Mouse (Mus musculus) gastrocnemius, postnatal 36 days (tissue): Measurements from ENCODE around the gene Gm13283. TPM values are rescaled to one million over a fixed set of nuclear protein-coding genes. Genes with fewer than 3 reads are reported as not detected.
"Not testable (repeated sequence)": the region's sequence is repeated elsewhere in the genome, so short reads cannot be mapped to it uniquely, and the experiment has no call there.

ENCODE experiments used
- DNase-seq, 2 experiments: peaks; one replicate each; pipeline ENCODE4 v3.0.0; 2022
- intact Hi-C: fragments of 180-260 bp; cut with DNase I; formaldehyde crosslinking; loops from one replicate; pipeline ENCODE4 v1.15.1; 2025
- long read RNA-seq, 2 experiments: library from polyadenylated mRNA; stranded (forward); transcript quantifications; one replicate each; pipeline ENCODE4 v2.0.0; 2021
- total RNA-seq, 2 experiments: library from RNA; stranded (reverse); gene quantifications; 2 replicates each; pipeline ENCODE4 v1.2.3; 2021

Gene Gm13283
- not detected for total RNA-seq
- long read RNA-seq, experiment 1: 0 reads
- long read RNA-seq, experiment 2: 0 reads

DNA sequence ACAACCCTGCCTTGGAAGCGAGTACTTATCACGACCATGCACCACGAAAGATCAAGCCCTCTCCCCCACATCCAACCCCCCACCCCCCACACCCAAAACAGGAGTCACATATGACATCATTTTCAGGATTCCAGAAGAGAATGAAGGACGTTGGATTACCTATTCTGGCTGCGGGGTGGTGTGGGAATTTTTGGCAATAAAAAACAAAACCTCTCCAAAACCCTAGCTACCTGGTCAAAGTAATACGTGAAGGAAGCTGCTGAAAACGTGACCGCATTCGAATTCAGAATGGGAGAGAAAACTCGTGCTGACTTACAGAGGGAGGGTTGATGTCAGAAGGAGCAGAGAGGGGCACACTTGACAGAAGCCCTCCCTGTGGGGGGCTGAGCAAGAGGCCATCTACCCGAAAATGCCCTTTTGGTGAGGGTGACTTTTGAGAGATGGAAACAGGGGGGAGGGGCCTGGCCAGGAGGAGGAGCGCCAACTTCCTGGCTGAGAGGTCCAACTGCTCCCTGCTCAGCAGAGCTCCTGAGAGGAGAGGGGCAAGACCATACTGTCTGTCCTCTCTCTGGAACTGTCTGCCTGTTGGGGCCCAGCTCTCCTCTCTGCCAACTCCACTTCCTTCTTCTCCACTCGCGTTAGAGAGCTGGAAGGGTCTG is at the start of gene Gm13283:
TSS of gene Gm13283 (plus strand) at position 510 of the 659 bp plus-strand sequence.
- DNase-seq: not testable (repeated sequence)

DNA sequence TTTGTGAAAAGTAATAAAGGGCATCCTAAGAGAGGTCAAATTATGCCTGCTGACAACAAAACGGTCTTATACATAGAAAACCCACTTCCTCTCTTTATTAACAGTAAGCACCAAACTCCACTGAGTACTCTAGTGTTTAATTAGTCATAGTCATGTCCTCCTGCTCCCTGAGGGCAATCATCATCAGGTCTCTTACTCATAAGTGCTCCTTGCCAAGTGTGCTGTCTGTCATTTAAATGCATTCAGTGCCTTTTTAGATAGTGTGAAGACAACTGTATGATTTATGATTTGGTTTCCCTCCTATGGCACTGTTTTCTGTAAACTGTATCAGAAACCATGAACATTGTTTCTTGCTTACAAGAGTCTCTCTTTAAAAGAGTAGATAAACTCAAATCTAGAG is 45.6 kb upstream of the Gm13283 start:
- intact Hi-C loops: no loop called here
- DNase-seq: no peak

More for the DNA sequence above, at the start of gene Gm13283:
- intact Hi-C loops: not testable (repeated sequence)

DNA sequence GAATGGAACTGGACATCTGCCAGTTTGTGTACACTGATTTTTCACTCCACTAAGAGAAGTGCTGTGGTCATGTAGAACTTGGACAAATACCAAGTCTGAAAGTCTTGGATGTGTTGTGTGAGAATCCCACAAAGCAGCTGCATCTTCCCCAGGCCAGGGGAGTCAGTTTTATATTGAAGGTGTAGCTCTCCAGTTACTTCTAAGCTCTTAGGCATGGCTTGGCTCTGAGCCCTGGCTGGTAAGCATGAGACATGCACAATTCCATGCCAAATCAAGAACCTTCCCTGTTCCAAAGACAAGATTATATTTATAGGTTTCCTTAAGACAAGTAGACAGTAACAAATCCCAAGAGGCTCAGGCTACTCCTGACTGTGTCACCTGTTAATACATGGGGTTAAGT is 44.9 kb upstream of the Gm13283 start:
- DNase-seq: peak; percentile 31 to 62
- intact Hi-C loops: no loop called here

DNA sequence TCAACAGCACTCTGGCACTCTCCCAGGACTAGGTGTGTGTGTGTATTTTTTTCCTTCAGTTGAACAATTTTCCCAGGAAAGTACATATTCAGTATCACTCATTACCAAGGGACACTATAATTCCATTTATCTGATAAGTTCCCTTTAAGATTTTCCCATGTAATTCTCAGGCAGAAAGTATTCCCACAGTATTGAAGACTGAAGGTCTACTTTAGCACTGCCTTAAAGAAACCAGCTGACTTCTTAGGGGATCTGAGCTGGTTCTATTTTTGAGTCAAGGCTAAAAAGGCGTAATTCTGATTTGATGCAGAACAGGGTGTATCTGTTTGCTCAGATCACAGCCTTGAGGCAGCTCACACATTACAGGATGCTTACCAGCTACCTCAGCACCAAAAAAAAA is 41.2 kb upstream of the Gm13283 start:
- intact Hi-C loops: no loop called here
- DNase-seq: no peak

DNA sequence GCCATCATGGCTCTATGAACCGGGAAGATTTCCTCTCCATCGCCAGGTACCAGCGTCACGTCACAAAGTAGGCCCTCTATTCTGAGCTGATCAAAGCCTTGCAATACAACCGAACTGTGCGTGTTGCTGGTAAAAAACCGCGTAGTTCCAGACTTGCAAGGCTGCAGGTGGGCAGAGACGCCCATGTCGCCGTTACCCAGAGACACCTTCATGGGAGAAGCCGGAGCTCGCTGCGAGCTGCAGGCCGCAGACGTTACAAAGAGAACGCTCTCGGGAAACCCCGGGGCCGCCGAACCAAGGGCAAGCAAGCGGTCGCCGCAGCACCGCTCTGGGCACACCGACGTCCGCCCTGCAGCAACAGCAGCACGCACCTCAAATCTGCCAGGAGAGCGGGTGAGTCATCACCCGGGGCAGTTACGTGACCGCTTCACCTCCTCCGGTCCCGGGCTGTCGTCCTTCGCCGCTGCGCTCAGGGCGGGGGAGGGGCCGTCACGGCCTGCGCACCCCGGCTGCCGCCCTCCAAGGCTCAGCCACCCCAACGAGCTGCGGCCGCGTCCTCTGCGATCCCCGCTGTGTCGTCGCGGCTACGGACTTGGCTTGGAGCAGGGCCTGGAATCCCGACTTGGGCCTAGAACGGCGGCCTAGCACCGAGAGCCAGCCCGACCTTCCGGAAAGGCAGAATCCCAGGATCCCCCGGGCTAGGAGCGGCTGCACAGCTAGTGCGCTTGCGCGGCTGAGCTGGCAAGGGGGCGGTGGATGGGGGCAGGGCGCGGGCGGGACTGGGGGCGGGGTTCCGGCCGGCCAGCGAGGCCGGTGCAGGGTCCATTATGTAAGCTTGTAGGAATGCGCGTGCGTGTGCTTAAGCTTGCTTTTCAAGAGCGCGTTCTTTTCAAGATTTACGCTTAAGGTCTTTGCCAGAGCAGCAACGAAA is 37.9 kb upstream of the Gm13283 start, which contains the start of the genes Gm26566 and Klhl9:
TSS of gene Gm26566 (plus strand) at position 15 of the 931 bp plus-strand sequence.
TSS of gene Klhl9 (minus strand) at position 675 of the 931 bp plus-strand sequence.
- intact Hi-C loops: no loop called here

DNA sequence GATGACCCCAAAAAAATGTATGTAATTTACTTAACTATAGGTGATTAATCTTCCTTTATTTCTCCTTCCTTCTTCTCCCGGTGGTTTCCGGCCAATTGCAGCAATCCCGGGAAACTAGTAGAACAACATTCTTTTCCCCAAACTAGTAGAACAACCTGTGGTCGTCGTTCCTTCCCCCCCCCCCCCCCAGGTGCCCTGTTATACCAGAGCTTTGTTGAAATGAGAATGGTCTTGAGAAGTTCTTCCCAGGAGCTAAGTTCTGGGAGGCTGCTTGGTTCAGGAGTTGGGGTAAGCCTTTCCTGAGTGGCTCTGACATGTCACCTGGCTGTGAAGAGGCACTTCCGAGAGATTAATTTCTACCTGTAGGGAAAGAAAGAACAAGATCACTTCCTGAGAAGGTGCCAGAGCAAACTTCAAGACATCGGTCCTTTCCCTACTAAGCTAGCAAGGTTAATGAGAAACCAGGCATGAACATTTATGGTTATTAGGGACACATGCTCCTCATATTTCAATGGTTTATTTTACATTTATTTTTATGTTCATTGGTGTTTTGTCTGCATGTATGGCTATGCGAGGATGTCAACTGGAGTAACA is 36.3 kb upstream of the Gm13283 start:
- intact Hi-C loops: no loop called here
- no peak for DNase-seq

More for the DNA sequence above, 37.9 kb upstream of the Gm13283 start, which contains the start of the genes Gm26566 and Klhl9:
- DNase-seq: peak; percentile 90 to 92

DNA sequence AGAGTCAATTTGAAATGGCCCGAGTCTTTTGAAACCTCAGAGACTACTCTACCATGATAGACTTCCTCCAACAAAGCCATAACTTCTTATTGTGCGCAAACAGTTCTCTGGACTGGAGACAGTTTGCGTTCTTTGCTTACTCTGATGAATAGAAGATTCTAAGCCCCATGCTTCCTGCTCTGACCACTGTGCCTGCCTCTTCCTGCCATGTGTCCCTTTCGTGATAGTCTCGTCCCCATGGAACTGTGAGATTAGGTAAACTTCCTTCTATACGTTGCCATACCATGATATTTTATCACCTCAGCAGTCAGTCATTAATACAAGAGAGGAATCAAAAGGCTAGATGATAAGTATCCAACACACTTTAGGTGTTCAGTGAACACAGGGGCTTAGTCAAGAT is 33.2 kb upstream of the Gm13283 start:
- intact Hi-C loops: loop anchor here (1.0 kb wide), 1 partner anchor 29 kb away; no protein-coding TSS in a partner anchor
- no peak for DNase-seq

DNA sequence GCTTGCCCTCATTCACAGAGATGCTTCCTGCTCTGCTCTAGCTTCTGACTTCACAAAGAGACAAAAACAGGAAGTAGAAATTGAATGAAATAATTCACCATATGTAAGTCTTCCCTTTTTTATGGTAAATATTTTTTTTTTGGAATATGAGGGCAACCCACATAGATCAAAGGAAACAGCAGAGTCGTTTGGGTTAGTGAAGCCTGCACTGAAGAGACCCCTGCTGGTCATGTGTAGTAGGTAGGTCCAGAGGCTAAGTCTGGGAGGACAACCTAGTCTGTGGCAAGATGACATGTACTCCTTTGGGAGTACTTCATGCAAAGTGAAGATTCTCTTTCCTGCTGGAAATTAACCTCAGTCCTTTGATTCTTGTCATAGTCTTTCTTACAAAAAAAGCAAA is 32.6 kb upstream of the Gm13283 start:
- DNase-seq: no peak
- intact Hi-C loops: loop anchor here (1.0 kb wide), 1 partner anchor 30 kb away; no protein-coding TSS in a partner anchor

DNA sequence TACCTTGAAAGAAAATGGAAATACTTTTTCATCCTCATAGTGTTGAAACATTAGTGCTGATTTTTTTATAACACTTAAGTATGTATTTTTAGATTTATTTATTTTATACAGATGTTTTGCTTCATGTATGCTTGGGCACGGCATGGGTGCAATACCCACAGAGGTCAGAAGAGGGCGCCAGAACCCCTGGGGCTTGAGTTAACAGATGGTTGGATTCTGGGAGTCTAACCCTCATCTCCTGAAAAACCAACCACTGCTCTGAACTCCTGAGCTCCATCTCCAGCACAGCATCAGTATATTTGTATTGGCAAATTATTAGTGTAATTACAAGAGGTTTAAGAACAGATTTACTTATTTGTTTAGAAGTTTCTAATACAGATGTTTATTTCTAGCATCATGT is 21.4 kb upstream of the Gm13283 start:
- intact Hi-C loops: no loop called here
- peak; percentile 66 to 67 for DNase-seq

DNA sequence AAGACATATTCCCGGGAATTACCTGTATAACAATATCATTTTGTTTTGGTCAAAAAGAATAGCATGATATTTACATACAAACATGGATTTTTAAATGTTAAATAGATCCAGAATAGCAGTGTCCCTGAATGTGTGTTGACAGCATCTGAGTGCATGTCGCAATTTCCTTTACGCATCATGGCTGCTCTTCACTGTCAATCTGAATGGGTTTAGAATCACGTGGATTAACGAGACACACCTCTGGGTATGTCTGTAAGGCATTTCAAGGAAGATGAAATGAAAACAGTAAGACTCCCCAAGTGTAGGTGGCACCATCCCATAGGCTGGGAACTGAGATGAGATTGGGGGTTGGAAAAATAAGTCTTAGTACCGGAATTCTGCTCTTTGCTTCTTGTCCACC is 20.9 kb upstream of the Gm13283 start:
- intact Hi-C loops: no loop called here
- DNase-seq: no peak

DNA sequence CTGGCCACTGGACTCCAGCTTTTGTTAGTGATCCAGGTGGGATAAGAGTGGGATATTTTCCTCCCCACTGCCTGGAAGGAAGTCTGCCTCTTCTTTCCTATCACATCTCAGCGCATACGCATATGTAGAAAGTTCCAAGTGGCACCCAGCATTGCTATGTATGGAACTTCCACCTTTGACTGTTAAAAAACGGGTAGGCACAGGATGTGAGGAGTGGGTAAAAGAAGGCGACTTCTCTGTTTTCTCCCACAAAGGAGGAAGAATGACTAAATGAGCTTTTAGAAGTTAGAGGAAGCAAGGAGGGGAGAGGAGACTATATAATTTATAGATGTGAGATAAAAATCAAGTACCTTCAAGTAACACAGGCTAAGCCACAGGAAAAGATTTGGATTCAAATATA is 18.5 kb upstream of the Gm13283 start:
- intact Hi-C loops: no loop called here
- no peak for DNase-seq

DNA sequence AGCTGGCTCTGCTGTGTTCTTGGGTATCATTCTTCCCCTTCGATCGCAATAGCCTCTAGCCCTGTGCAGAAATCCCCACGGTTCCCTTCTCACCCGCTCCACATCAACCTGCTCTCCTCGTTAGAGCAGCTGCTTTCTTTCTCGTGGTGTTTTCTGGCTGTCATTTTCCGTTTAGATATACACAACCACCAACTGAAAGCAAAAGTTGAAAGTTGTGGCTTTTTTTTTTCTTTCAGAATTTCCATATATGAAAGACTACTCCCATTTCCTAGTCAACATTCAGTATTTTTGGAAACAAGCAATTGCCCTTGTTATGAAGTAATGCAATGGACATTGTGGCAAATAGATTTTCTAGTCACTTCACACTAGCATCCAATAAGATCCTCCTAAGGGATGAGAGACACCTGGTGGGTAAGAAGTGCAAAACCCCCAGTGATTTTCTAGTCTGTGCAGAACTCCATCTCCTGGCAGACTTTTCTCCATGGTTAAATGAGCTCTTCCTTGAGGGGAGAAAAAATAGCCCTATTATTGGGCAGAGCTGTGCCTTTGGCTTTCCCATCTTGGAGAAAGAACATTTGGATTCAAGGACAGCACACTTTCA is 17.0 kb upstream of the Gm13283 start:
- DNase-seq: no peak
- intact Hi-C loops: no loop called here

DNA sequence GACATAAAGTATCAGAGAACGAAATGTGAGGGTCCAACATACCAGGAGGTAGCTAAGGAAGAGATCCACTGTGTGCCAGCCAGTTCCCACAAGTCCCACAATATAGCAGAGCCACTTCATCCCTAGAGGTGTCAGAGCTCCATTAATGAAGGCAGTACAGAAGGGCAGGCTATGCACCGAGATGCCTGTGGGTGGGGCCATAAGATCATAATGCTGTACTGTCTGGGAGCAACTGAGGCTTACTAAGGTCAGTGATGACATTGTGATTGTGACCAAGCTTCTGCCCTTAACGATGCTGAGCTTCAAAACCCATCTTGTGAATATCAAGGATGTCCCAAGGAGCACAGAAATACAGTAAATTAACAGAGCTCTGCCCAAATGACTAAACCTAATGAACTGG is 15.7 kb upstream of the Gm13283 start:
- intact Hi-C loops: no loop called here
- DNase-seq: no peak

DNA sequence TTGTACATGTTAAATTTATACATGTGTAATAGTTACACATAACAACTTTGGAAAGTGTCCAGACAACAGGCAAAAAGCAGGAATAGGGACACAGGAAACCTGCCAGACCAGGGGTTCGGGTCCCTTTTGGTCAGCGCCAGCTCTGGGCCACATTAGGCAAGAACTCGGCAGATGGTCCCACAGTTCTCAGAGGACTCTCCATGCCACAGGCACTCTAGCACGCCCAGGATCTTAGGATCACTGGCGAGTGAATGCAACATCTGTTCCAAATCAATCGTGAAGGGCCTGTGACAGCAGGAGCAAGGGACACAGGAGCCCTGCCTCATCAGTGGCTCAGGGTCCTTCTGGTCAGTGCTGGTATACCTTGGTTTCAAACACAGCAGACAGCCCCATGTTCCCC is 10.0 kb upstream of the Gm13283 start:
- intact Hi-C loops: no loop called here
- DNase-seq: no peak

DNA sequence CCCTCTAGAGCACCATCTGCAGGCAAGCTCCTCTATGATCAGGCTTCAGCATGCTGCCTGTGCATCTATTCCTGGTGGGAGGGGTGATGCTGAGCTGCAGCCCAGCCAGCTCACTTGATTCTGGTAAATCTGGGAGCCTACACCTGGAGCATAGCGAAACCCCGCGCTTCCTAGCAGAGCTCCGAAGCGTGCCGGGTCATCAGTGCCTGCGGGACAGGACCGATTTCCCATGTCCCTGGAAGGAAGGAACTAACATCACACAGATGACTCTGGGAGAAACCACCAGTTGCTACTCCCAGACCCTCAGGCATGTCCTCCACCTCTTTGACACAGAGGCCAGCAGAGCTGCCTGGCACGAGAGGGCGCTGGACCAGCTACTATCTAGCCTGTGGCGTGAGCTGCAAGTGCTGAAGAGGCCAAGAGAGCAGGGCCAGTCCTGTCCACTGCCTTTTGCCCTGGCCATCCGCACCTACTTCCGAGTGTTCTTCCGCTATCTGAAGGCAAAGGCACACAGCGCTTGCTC is 5.0 kb upstream of the Gm13283 start, which contains the start of gene Gm13271:
TSS of gene Gm13271 (plus strand) at position 51 of the 523 bp plus-strand sequence.
- intact Hi-C loops: not testable (repeated sequence)
- peak; percentile 59 to 71 for DNase-seq

DNA sequence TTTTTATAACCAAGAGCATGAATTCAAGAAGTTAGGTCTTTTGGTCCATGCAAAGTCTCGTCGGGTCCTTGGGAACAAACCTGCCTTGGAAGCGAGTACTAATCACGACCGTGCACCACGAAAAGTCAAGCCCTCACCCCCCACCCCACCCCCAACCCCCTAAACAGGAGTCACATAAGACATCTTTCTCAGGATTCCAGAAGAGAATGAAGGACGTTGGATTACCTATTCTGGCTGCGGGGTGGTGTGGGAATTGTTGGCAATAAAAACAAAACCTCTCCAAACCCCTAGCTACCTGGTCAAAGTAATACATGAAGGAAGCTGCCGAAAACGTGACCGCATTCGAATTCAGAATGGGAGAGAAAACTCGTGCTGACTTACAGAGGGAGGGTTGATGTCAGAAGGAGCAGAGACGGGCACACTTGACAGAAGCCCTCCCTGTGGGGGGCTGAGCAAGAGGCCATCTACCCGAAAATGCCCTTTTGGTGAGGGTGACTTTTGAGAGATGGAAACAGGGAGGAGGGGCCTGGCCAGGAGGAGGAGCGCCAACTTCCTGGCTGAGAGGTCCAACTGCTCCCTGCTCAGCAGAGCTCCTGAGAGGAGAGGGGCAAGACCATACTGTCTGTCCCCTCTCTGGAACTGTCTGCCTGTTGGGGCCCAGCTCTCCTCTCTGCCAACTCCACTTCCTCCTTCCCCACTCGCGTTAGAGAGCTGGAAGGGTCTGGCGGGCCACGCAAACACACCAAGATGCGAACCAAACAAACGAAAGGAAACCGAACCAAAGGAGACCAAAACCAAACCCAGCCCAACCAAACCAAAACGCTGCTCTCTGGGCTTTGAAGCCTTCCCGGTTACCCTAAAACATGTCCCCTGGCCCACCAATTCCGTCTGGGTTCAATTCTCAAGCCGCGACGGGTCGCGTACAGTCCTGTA is 3.1 kb upstream of the Gm13283 start:
- DNase-seq: peak in 1 of 2 experiments; percentile 25
- intact Hi-C loops: not testable (repeated sequence)

DNA sequence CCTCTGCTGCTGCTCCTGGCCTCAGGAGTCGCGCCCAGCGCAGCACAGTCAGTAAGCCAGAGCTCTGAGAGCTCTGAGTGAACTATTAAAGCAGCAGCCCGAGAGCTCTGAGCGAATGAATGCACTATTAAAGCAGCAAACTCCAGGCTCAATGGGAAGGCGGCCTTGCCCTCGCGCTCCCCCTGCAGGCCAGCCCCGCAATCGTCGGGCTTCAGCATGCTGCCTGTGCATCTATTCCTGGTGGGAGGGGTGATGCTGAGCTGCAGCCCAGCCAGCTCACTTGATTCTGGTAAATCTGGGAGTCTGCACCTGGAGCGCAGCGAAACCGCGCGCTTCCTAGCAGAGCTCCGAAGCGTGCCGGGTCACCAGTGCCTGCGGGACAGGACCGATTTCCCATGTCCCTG is 2.3 kb upstream of the Gm13283 start:
- intact Hi-C loops: not testable (repeated sequence)
- DNase-seq: peak; percentile 74 to 90

DNA sequence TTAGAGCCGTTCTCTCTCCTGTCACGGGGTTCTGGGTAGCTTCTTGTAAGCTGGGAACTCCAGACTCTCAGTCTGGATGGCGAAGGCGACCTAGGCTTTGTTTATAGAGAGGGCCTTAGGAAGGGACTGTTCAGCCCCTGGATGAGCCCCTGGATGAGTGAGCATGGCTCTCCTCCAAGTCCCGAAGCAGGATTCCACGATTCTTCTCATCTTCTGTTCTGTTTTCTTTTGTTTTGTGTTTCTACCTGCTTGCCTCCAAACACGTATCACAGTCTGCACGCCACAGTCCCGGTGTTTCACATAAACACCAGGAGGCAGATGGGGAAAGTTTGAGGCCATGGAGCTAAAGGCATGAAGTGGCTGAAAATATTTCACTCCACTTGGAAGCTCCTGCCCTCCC is 1.2 kb upstream of the Gm13283 start:
- DNase-seq, intact Hi-C loops: not testable (repeated sequence)

DNA sequence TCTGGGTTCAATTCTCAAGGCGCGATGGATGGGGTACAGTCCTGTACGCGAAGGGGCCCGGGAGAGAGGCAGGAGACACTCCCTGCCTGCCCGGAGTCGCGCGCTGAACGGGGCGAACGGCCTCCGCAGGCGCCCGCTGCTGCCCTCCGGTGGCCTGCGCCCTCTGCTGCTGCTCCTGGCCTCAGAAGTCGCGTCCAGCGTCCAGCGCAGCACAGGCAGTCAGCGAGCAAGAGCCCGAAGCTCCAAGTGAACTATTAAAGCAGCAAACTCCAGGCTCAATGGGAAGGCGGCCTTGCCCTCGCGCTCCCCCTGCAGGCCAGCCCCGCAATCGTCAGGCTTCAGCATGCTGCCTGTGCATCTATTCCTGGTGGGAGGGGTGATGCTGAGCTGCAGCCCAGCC is 512 bp downstream of the Gm13283 start:
- DNase-seq: peak; percentile 65 to 71
- intact Hi-C loops: not testable (repeated sequence)
